Mouse (Mus musculus) brown adipose tissue, adult 24 weeks (tissue): ENCODE measurements around the gene Arl15. TPM values are rescaled to one million over a fixed set of nuclear protein-coding genes. Genes with fewer than 3 reads are reported as not detected.

Experiments
- H3K27ac ChIP-seq: fragments of 200-500 bp; replicated peaks from 2 replicates; pipeline ENCODE4 v1.5.1; 2012; ENCODE audit warnings: low read depth, mild to moderate bottlenecking, low read length
- H3K4me1 ChIP-seq: fragments of 200-500 bp; 2 replicates; pipeline ENCODE4 v1.6.1; 2012; ENCODE audit warnings: low read length, mixed read lengths; ENCODE audit not compliant: control insufficient read depth, insufficient read depth, insufficient read length
- H3K4me3 ChIP-seq: fragments of 200-500 bp; 2 replicates; pipeline ENCODE4 v1.5.1; 2012; ENCODE audit warnings: low read depth, mild to moderate bottlenecking, low read length, moderate library complexity; ENCODE audit not compliant: insufficient read depth
- polyA plus RNA-seq: library from polyadenylated mRNA; stranded (reverse); fragments of >200 nt; gene quantifications from 2 replicates; pipeline ENCODE4 v1.2.4, GENCODE M21; 2012; ENCODE audit not compliant: missing spikeins, insufficient read depth, insufficient read length

Arl15 gene
- polyA plus RNA-seq, 1 experiment, result 9.0 TPM

GRCm38 (mm10) chr13:113938561-113938960 lies 144.3 kb downstream of the Arl15 start:
- H3K4me1 ChIP-seq, result peaks cover 7% of the 10 kb centered on the region
- no peak overlapping the region for H3K27ac ChIP-seq
- no peak overlapping the region for H3K4me3 ChIP-seq

DNA sequence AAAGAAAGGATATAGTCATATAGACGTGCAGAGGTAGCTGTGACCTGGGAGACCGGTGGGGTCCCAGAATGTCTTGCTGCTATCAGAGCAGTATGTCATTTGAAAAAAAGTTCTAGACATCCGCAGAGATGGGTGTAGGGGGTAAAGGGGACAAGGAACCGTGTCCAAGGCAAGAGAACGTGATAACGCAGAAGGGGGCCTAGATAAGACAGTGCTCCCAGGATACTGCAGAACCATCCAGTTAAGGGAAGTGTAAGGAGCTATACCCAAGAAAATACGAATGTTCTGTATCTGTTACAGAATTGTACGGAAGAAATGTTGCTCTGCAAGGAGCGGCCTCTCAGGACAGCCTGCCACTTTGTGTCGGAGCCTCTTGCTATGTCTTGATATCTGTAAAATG lies 144.8 kb downstream of the Arl15 start:
- Histone ChIP-seq H3K4me3 (no peak overlapping the region), H3K27ac (0 out of 2 replicates have a peak overlapping the region, but pooled peaks have one; percentile 6), H3K4me1 (peaks cover 7% of the 10 kb centered on the region)

- Histone ChIP-seq H3K4me3 (no peak overlapping the region), H3K4me1 (peaks cover 7% of the 10 kb centered on the region), H3K27ac (no peak overlapping the region)
Measured at GRCm38 (mm10) chr13:113939681-113940080, 145.4 kb downstream of the Arl15 start.

DNA sequence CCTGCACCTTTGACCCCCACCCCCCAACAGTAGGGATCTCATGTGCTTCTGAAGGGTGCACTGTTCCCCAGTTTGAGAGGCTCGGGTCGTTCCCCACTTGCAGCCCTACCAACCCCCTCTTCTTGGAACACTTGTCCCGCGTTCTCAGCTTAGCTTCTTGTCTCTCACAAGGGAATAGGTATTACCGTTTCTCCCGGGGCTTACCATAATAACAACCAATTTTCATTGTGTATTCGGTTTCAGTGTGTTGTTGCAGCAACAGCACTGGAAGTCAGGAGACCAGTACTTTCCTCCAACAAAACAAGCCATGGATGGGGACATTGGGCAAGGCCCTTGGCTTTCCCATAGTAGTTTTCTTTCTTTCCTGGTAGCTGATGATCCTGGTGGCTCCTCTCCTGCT lies 145.8 kb downstream of the Arl15 start:
- Histone ChIP-seq H3K4me3 (no peak overlapping the region), H3K27ac (no peak overlapping the region), H3K4me1 (peaks cover 5% of the 10 kb centered on the region)

GRCm38 (mm10) chr13:113941943-113942342 lies 147.6 kb downstream of the Arl15 start:
- Histone ChIP-seq H3K27ac (no peak overlapping the region), H3K4me3 (no peak overlapping the region), H3K4me1 (peaks cover 5% of the 10 kb centered on the region)

GRCm38 (mm10) chr13:113947546-113947945 lies 153.2 kb downstream of the Arl15 start:
- no peak overlapping the region for H3K4me3 ChIP-seq
- H3K4me1 ChIP-seq, result peaks cover 6% of the 10 kb centered on the region
- no peak overlapping the region for H3K27ac ChIP-seq

DNA sequence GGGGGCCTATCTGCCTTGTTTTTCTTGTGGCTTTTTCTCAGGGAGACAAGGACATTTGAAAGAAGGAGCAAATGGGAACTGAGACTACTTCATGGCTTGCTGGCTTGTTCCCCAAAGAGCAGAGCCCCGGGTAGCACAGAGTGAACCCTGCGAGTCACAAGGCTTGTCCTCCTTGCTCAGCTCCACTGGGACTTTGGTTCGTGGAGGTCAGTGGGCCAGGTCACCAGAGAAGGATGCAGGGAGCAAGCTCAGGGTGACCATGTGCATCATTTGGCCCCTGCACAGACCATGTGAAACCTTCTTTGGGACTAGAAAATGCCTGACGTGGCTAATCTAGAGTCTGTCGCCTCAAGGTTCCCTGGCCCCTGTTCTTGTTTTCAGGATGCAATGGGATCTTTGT lies 155.4 kb downstream of the Arl15 start:
- Histone ChIP-seq H3K4me1 (peaks cover 6% of the 10 kb centered on the region), H3K27ac (peak overlapping the region; percentile 92), H3K4me3 (no peak overlapping the region)

- 0 out of 2 replicates have a peak overlapping the region, but pooled peaks have one; percentile 21 for H3K27ac ChIP-seq
- H3K4me1 ChIP-seq, result peaks cover 6% of the 10 kb centered on the region
- H3K4me3 ChIP-seq, result no peak overlapping the region
Measured at GRCm38 (mm10) chr13:113950131-113950530, 155.8 kb downstream of the Arl15 start.

DNA sequence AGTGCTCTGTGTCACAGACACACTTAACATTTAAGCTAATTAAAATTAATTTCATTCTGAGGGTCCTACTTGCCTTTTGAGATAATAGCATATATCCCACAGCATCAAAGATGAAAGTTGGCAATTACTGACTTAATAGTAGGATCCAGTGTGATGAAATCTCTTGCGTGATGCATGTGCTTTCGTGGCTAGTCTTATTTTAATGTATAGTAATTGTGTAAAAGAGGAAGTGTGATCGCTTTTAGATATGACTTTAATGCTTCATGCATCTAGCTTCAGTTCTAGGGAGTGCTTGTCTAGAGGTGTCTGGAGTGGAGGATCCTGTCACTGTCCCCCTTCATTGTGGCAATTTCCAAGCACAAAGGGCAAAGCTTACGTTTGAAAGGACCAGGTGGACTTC lies 163.1 kb downstream of the Arl15 start:
- H3K27ac ChIP-seq, result no peak overlapping the region
- H3K4me3 ChIP-seq, result no peak overlapping the region

GRCm38 (mm10) chr13:113964945-113965344 lies 170.6 kb downstream of the Arl15 start:
- Histone ChIP-seq H3K27ac (no peak overlapping the region), H3K4me3 (no peak overlapping the region), H3K4me1 (0 out of 2 replicates have a peak, but pooled peaks cover 2% of the 10 kb centered on the region)

More for the DNA sequence above, 163.1 kb downstream of the Arl15 start:
- H3K4me1 ChIP-seq, result no peaks in the 10 kb centered on the region

GRCm38 (mm10) chr13:113970706-113971105 lies 176.4 kb downstream of the Arl15 start:
- no peak overlapping the region for H3K4me3 ChIP-seq
- H3K27ac ChIP-seq, result no peak overlapping the region
- H3K4me1 ChIP-seq, result peaks cover 3% of the 10 kb centered on the region; the same call in 1 of the 2 replicates

DNA sequence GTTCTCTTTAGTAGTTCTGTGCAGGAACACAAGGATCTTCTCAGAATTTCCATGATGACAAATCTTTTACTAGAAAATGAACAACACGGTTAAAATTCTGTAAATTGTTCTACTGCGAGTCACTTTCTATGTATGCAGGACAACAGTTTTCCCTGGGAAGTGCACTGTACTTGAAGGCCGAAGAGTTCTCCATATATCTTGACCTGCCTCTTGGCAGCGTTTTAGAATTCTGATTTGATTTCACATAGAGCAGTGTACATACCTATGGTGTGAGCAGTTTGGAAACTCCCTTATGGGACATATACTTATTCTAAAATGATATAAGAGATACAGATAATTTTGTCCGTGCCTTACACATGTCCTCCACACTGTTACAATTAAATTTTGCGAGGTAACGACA lies 178.1 kb downstream of the Arl15 start:
- H3K27ac ChIP-seq, result no peak overlapping the region
- H3K4me3 ChIP-seq, result no peak overlapping the region
- peaks cover 3% of the 10 kb centered on the region; the same call in 1 of the 2 replicates for H3K4me1 ChIP-seq

GRCm38 (mm10) chr13:113974866-113975265 lies 180.6 kb downstream of the Arl15 start:
- no peak overlapping the region for H3K4me3 ChIP-seq
- peaks cover 3% of the 10 kb centered on the region; the same call in 1 of the 2 replicates for H3K4me1 ChIP-seq
- H3K27ac ChIP-seq, result no peak overlapping the region

DNA sequence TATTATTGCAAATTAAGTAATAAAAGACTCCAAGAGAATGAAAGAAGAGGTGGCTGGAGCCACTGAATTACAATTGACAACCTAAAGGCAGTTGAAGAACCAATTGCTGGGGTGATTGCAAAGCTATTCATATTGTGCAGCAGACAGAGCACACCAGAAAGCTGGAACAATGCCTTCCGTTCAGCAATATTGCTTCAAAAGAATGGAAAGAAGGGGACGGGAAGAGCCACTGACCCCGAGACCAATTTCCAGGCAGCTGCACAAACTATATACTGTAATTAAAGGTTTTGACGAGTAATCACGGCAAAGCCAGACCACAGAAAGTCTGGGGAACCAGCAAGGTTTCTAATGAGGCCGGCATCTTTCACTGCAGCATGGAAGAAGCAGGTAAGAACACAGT lies 181.4 kb downstream of the Arl15 start:
- H3K27ac ChIP-seq, result no peak overlapping the region
- H3K4me3 ChIP-seq, result no peak overlapping the region
- peaks cover 3% of the 10 kb centered on the region; the same call in 1 of the 2 replicates for H3K4me1 ChIP-seq

- Histone ChIP-seq H3K4me3 (no peak overlapping the region), H3K27ac (no peak overlapping the region), H3K4me1 (peaks cover 3% of the 10 kb centered on the region; the same call in 1 of the 2 replicates)
Measured at GRCm38 (mm10) chr13:113976936-113977335, 182.6 kb downstream of the Arl15 start.

- Histone ChIP-seq H3K4me1 (no peaks in the 10 kb centered on the region), H3K27ac (no peak overlapping the region), H3K4me3 (no peak overlapping the region)
Measured at GRCm38 (mm10) chr13:113980739-113981460, 186.6 kb downstream of the Arl15 start.
